Mouse (Mus musculus): ENCODE measurements around the gene Vmn2r20. TPM values are rescaled to one million over a fixed set of nuclear protein-coding genes. Genes with fewer than 3 reads are reported as not detected.
A peak's percentile ranks its signal among the peaks of the same experiment; 100 is the strongest.
"Not testable (repeated sequence)": the region's sequence is repeated elsewhere in the genome, so short reads cannot be mapped to it uniquely, and the experiment has no call there.

Vmn2r20 gene
- polyA plus RNA-seq (2016; fragmentation: Nextera tagmentation; extraction: Ambion mirVana), result not detected in 2 replicates

DNA sequence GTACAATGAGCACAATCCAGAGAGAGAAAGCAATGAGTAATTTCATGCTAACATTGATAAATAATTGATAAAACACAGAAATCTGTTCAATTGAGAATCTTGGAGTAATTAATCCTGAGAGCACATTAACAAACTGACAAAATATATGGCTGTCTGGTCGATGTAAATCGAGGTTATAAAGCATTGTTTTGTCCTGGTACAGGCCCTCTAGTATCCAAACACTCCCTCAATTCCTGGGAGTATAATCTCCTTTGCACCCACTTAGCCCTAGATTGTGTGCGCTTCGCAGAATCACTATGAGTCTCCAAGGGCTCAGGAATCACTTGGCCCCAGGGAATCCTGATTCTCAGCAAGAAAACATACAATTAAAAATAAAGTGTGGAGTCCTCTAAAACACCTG is at the start of gene Vmn2r20:
Vmn2r20 (minus strand) TSS at position 101 of the 400 bp plus-strand sequence.
- not testable (repeated sequence) for ATAC-seq; H3K4me1 ChIP-seq; H3K27ac ChIP-seq; H3K27me3 ChIP-seq (replicated peaks); H3K36me3 ChIP-seq; H3K4me3 ChIP-seq; H3K9ac ChIP-seq; H3K9me3 ChIP-seq (replicated peaks); H3K4me2 ChIP-seq
- no CpG with 5 or more reads among the region's 4 CpGs for WGBS (ENCODE audit: insufficient replicate concordance)

DNA sequence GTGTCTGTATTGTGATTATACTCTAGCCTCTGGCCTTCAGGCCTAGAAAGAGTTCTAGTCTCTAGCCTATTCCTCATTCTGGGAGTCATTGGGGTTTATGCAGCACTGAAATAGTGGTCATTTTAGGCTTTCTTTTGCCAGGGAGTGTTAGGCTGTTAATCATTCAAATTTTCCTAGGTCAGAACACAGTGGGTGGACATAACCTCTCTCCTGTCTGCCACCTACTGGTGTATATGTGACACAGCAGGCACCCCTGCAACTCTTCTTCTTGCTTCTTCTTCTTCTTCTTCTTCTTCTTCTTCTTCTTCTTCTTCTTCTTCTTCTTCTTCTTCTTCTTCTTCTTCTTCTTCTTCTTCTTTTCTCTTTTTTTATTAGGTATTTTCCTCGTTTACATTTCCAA is 6.5 kb upstream of the Vmn2r20 start:
- no CpG with 5 or more reads among the region's 1 CpGs for WGBS (ENCODE audit: insufficient replicate concordance)
- not testable (repeated sequence) for H3K27me3 ChIP-seq (replicated peaks); ATAC-seq; H3K9ac ChIP-seq; H3K4me3 ChIP-seq; H3K27ac ChIP-seq; H3K4me2 ChIP-seq; H3K4me1 ChIP-seq; H3K36me3 ChIP-seq; H3K9me3 ChIP-seq (replicated peaks)

DNA sequence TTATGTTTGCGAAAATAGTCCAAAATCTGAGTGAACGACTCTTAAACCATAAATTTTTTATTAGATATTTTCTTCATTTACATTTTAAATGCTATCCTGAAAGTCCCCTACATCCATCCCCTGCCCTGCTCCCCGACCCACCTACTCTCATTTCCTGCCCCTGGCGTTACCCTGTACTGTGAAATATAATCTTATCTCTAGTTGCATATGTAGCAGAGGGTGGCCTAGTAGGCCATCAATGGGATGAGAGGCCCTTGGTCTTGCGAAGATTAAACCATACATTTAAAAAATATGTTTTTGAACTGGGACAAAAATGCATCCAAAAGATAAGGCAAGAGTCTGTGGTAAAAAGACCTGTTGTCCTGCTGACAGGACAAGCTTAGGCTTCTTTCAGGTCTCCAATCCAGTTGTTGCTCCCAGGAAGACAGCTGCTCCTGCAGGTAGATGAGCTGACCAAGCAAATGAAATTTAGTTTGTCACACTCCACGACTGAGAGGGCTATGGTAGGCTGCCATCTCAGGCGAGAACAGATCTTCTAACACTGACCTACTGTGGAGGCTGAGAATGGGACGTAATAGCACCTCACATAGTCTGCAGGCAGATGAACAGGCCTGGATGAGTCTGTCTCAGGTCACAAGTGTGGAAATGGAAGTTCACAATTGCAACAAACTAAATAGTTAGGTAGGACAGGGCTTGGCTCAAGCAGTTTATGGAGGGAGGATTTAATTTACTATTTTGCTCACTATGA is 10.8 kb downstream of the Vmn2r20 start:
- H3K4me1 ChIP-seq; H3K4me3 ChIP-seq; H3K4me2 ChIP-seq; H3K9ac ChIP-seq; H3K36me3 ChIP-seq; H3K9me3 ChIP-seq (replicated peaks); H3K27ac ChIP-seq; H3K27me3 ChIP-seq (replicated peaks): not testable (repeated sequence)
- ATAC-seq, result peak; percentile 92
- WGBS (ENCODE audit: insufficient replicate concordance), result no CpG with 5 or more reads among the region's 8 CpGs

DNA sequence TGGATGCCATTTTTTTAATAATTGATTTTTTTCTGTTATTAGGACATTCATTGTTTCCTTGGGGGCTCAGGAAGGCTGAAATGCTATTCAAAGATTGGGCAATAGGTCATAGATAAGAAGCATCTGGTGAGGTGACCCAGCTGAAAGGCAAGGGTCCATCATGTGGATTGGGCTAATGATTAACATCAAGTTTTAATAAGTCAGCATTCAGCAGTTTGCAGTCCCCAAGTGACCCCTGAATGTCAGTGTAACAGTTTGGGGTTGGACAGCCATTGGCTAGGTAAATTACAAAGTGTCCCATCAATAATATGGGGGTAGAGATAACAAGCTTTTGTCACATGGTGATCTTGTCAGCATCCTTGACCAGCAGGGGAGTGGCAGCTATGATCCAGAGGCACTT is 29.1 kb downstream of the Vmn2r20 start:
- ATAC-seq; H3K27ac ChIP-seq; H3K4me3 ChIP-seq; H3K27me3 ChIP-seq (replicated peaks); H3K9me3 ChIP-seq (replicated peaks); H3K4me1 ChIP-seq; H3K9ac ChIP-seq; H3K36me3 ChIP-seq; H3K4me2 ChIP-seq: not testable (repeated sequence)

DNA sequence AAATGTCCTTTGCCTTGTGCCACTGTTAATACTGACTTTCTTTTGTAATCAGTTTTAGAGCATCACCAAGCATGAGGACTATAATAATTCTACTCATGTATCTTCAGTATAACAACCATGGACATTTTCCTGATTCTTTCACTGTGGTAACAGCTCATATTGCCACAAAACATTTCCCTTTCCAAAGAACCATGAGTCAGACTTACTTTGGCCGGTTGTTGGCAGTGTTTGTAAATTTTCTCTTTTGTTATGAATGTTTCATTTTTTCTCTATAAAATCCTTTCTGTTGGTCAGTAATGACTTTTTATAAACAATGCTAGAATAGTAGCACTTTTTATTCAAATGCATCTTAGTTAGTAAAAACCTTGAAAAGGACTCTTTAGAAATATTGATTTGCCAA is 71.8 kb downstream of the Vmn2r20 start:
- Histone ChIP-seq H3K27me3 (replicated peaks) (no peaks in the 10 kb centered on the region), H3K4me1 (no peaks in the 10 kb centered on the region), H3K4me2 (no peak overlapping the region), H3K9me3 (replicated peaks) (no peaks in the 10 kb centered on the region), H3K4me3 (no peak overlapping the region), H3K27ac (no peak overlapping the region), H3K9ac (no peak overlapping the region), H3K36me3 (no peaks in the 10 kb centered on the region)
- no peak for ATAC-seq
- 80% methylated on average over 1 of the region's 1 CpGs for WGBS (ENCODE audit: insufficient replicate concordance)

DNA sequence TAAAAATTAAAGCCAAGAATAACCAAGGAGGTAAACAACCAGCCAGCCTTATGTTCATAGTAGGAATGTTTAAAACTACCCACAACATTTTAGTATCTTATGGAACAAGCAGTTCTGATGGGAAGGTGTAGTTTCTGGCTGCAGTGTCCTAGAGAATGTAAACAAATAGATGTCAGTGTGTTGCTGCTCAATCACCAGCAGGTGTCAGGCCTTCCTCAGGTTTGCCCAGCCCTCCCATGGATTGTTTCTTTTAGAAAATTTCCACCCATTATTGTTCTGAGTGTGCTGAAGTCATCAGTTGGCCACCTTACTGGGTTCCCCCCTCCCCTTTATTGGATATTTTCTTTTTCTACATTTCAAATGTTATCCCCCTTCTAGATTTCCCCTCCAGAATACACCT is 77.8 kb downstream of the Vmn2r20 start:
- H3K4me2 ChIP-seq, result no peak overlapping the region
- no peaks in the 10 kb centered on the region for H3K27me3 ChIP-seq (replicated peaks)
- ATAC-seq, result peak; percentile 61

DNA sequence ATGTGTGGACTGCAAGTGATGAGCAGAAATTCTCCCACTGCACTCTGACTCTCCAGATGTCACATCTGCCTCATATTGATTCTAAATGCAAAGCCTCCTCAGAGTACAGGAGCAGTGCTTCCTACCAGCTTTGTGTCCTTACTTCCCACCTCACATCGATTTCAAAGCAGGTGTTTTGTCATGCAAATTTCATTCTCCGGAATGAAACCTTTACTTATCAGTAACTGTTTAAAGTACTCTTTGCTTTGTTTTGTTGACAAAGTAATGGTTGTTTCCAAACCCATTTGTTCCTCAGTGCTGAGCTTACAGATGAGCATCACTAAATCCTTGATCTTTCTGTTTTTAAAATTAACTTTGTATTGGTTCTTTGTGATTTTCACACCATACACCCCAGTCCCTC is 85.4 kb downstream of the Vmn2r20 start:
- H3K27ac ChIP-seq, result no peak overlapping the region
- H3K27me3 ChIP-seq (replicated peaks), result no peaks in the 10 kb centered on the region
- 36% methylated on average over 2 of the region's 2 CpGs for WGBS (ENCODE audit: insufficient replicate concordance)
- H3K4me1 ChIP-seq, result no peaks in the 10 kb centered on the region
- H3K4me2 ChIP-seq, result no peak overlapping the region
- no peaks in the 10 kb centered on the region for H3K36me3 ChIP-seq
- no peaks in the 10 kb centered on the region for H3K9me3 ChIP-seq (replicated peaks)
- no peak overlapping the region for H3K4me3 ChIP-seq
- no peak overlapping the region for H3K9ac ChIP-seq
- ATAC-seq, result no peak

More for the DNA sequence above, 77.8 kb downstream of the Vmn2r20 start:
- Histone ChIP-seq H3K4me3 (no peak overlapping the region), H3K9me3 (replicated peaks) (no peaks in the 10 kb centered on the region), H3K4me1 (no peaks in the 10 kb centered on the region), H3K36me3 (no peaks in the 10 kb centered on the region), H3K27ac (no peak overlapping the region), H3K9ac (no peak overlapping the region)

Other genes starting within 250 kb of the Vmn2r20 start
- gene Clec4b2, start 245.2 kb downstream of the Vmn2r20 start, polyA plus RNA-seq (2016; fragmentation: Nextera tagmentation; extraction: Ambion mirVana), result not detected in 2 replicates
- 4.8 and 6.4 TPM in 2 replicates for gene Clec4n, start 188.3 kb downstream of the Vmn2r20 start, polyA plus RNA-seq (2016; fragmentation: Nextera tagmentation; extraction: Ambion mirVana)
- gene Clec4d, start 156.0 kb downstream of the Vmn2r20 start, polyA plus RNA-seq (2016; fragmentation: Nextera tagmentation; extraction: Ambion mirVana), result 0.71 and 0.98 TPM in 2 replicates
- gene Clec4e, start 128.2 kb downstream of the Vmn2r20 start, polyA plus RNA-seq (2016; fragmentation: Nextera tagmentation; extraction: Ambion mirVana), result 0.44 and 0.60 TPM in 2 replicates
- gene Vmn2r19, start 109.8 kb downstream of the Vmn2r20 start, polyA plus RNA-seq (2016; fragmentation: Nextera tagmentation; extraction: Ambion mirVana), result not detected in 2 replicates
- not detected in 2 replicates for gene Vmn2r21, start 115.3 kb upstream of the Vmn2r20 start, polyA plus RNA-seq (2016; fragmentation: Nextera tagmentation; extraction: Ambion mirVana)
- not detected in 2 replicates for gene Vmn2r22, start 232.6 kb upstream of the Vmn2r20 start, polyA plus RNA-seq (2016; fragmentation: Nextera tagmentation; extraction: Ambion mirVana)

Measured in liver, embryonic 12.5 days (tissue).